Mouse (Mus musculus): ENCODE data around the gene Gm21083. TPM values are rescaled to one million over a fixed set of nuclear protein-coding genes. Genes with fewer than 3 reads are reported as not detected.
"Not testable (repeated sequence)": the region's sequence is repeated elsewhere in the genome, so short reads cannot be mapped to it uniquely, and the experiment has no call there.

Gm21083 gene
- 0.23 TPM in 1 of 2 replicates, not detected in the other for total RNA-seq (2014; rRNA removed; ENCODE audit: low replicate concordance)
- 0.12 TPM in 1 of 2 replicates, not detected in the other for polyA plus RNA-seq (2015; fragmentation: Nextera tagmentation; extraction: Ambion mirVana)

DNA sequence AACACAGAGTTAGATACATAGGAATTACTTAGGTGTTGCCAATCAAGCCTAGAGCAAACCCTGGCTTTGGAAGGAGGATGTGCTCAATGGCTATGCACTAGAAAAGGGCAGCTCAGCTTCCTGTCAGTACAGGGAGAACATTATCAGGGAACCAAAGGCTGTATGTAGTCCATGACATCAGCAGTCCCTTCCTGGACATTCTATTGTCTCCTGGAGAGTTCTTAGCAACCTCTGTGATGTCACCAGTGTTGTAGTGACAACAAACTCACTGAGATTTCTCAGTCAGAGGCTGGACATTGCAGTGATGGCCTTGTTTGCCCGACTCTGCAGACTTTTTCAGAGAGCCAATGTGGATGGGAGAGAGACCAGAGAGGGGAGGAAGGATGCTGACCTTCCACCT, at the start of gene Gm21083:
Gene Gm21083, plus strand, starts transcription at position 301 of the 400 bp plus-strand sequence.
- H3K4me2 ChIP-seq (ENCODE audit: low read depth, low read length); ATAC-seq (ENCODE audit: insufficient read depth, low read depth); H3K4me3 ChIP-seq (ENCODE audit: low read depth, low read length); H3K9me3 ChIP-seq (replicated peaks; ENCODE audit: control insufficient read depth, low read length); H3K9ac ChIP-seq (replicated peaks; ENCODE audit: low read depth, low read length); H3K27me3 ChIP-seq (ENCODE audit: control insufficient read depth, insufficient read depth, low read length); DNase-seq (ENCODE audit: low spot score); H3K27ac ChIP-seq (ENCODE audit: low read depth); H3K4me1 ChIP-seq (ENCODE audit: control insufficient read depth, insufficient read depth); H3K36me3 ChIP-seq (replicated peaks; ENCODE audit: control insufficient read depth, insufficient read depth, low read length): not testable (repeated sequence)
- no CpG with 5 or more reads among the region's 1 CpGs for WGBS

DNA sequence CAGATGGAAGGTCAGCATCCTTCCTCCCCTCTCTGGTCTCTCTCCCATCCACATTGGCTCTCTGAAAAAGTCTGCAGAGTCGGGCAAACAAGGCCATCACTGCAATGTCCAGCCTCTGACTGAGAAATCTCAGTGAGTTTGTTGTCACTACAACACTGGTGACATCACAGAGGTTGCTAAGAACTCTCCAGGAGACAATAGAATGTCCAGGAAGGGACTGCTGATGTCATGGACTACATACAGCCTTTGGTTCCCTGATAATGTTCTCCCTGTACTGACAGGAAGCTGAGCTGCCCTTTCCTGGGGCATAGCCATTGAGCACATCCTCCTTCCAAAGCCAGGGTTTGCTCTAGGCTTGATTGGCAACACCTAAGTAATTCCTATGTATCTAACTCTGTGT, 48.0 kb upstream of the Gm21083 start, which contains the start of gene Gm21190:
Gene Gm21190, minus strand, starts transcription at position 101 of the 400 bp plus-strand sequence.
- no CpG with 5 or more reads among the region's 1 CpGs for WGBS
- not testable (repeated sequence) for ATAC-seq (ENCODE audit: insufficient read depth, low read depth); H3K4me3 ChIP-seq (ENCODE audit: low read depth, low read length); DNase-seq (ENCODE audit: low spot score); H3K4me2 ChIP-seq (ENCODE audit: low read depth, low read length); H3K4me1 ChIP-seq (ENCODE audit: control insufficient read depth, insufficient read depth); H3K9ac ChIP-seq (replicated peaks; ENCODE audit: low read depth, low read length); H3K27me3 ChIP-seq (ENCODE audit: control insufficient read depth, insufficient read depth, low read length); H3K27ac ChIP-seq (ENCODE audit: low read depth); H3K36me3 ChIP-seq (replicated peaks; ENCODE audit: control insufficient read depth, insufficient read depth, low read length); H3K9me3 ChIP-seq (replicated peaks; ENCODE audit: control insufficient read depth, low read length)

DNA sequence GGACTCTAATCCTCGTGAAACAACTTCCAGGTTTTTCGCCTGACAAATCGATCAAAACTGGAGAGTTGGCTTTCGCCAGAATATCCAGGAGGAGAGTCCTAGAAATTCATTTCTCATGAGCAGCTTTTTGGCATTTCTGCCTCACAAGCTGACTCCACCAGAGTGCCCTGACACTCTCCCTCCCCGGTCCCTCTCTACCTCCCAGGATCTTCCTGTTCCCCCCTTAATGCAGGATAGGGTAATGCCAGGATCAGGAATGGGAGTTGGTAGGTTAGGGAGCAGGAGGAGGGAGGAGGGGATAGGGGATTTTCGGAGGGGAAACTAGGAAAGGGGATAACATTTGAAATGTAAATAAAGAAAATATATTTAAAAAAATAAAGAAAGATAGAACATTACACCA, 28.5 kb upstream of the Gm21083 start:
- not testable (repeated sequence) for DNase-seq (ENCODE audit: low spot score); H3K36me3 ChIP-seq (replicated peaks; ENCODE audit: control insufficient read depth, insufficient read depth, low read length); H3K27ac ChIP-seq (ENCODE audit: low read depth); ATAC-seq (ENCODE audit: insufficient read depth, low read depth); H3K27me3 ChIP-seq (ENCODE audit: control insufficient read depth, insufficient read depth, low read length); H3K4me1 ChIP-seq (ENCODE audit: control insufficient read depth, insufficient read depth); H3K9me3 ChIP-seq (replicated peaks; ENCODE audit: control insufficient read depth, low read length); H3K9ac ChIP-seq (replicated peaks; ENCODE audit: low read depth, low read length); H3K4me3 ChIP-seq (ENCODE audit: low read depth, low read length); H3K4me2 ChIP-seq (ENCODE audit: low read depth, low read length)
- 64% methylated on average over 6 of the region's 6 CpGs for WGBS

DNA sequence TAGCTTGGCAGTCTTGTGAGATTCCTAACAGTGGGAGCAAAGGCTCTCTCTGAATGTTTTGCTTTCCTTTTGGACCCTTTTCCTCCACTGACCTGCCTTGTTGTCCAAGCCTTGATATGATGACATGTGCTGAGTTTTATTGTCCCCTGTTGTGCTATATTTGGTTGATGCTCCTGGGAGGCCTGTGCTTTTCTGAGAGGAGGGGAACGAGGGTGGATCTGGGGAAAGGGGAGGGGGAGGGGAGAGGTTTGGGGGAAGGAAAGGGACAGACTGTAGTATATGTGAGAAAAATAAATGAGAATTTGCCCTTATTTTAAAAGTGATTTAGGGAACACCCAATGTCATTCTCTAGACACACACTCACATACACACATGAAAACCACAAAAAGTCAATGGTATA, 28.0 kb upstream of the Gm21083 start:
- not testable (repeated sequence) for H3K9ac ChIP-seq (replicated peaks; ENCODE audit: low read depth, low read length); H3K27ac ChIP-seq (ENCODE audit: low read depth); H3K36me3 ChIP-seq (replicated peaks; ENCODE audit: control insufficient read depth, insufficient read depth, low read length); DNase-seq (ENCODE audit: low spot score); H3K9me3 ChIP-seq (replicated peaks; ENCODE audit: control insufficient read depth, low read length); H3K4me1 ChIP-seq (ENCODE audit: control insufficient read depth, insufficient read depth); H3K27me3 ChIP-seq (ENCODE audit: control insufficient read depth, insufficient read depth, low read length); H3K4me3 ChIP-seq (ENCODE audit: low read depth, low read length); H3K4me2 ChIP-seq (ENCODE audit: low read depth, low read length); ATAC-seq (ENCODE audit: insufficient read depth, low read depth)
- 26% methylated on average over 1 of the region's 1 CpGs for WGBS

DNA sequence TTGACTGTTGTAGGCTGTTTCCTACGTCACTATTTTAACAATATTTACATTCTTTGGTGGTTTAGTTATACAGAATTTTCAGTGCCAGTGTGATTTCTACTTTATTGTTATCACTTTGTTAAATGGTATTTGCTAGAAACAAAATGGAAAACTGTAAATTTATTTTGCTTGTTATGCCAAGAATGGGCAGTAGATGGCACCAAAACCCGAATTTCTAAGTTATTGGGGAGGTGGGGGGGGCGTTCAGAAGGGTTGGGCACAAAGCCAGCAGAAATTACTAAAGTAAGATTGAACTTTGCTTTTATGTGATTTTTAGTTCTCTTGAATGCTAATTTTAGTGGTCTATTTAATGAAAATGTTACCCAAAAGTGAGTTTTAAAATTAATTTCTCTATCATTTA, 27.5 kb upstream of the Gm21083 start:
- WGBS: 7% methylated on average over 3 of the region's 3 CpGs
- DNase-seq (ENCODE audit: low spot score); H3K9ac ChIP-seq (replicated peaks; ENCODE audit: low read depth, low read length); H3K9me3 ChIP-seq (replicated peaks; ENCODE audit: control insufficient read depth, low read length); H3K27ac ChIP-seq (ENCODE audit: low read depth); ATAC-seq (ENCODE audit: insufficient read depth, low read depth); H3K36me3 ChIP-seq (replicated peaks; ENCODE audit: control insufficient read depth, insufficient read depth, low read length); H3K4me1 ChIP-seq (ENCODE audit: control insufficient read depth, insufficient read depth); H3K27me3 ChIP-seq (ENCODE audit: control insufficient read depth, insufficient read depth, low read length); H3K4me2 ChIP-seq (ENCODE audit: low read depth, low read length); H3K4me3 ChIP-seq (ENCODE audit: low read depth, low read length): not testable (repeated sequence)
- TF ChIP-seq CTCF (IDR thresholded peaks at IDR 0.05; ENCODE audit: low read depth): peak; percentile 48

DNA sequence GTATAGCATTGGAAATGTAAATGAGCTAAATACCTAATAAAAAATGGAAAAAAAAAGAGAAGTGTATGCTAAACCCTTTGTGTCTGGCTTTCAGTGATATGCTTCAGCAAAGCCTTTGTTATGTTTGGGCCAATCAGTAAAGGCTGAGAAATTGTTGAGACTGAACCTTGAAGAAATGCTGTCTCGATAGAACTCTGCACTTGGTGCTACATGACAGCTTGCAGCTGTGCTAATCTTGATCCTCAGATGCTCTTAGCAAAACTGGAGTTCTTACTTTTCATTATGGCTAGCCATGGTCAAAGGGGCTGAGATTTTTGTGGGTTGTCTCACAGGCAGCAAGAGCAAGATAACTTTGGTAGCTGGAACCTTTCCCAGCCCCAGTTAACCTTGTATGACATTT, 18.5 kb upstream of the Gm21083 start:
- peak; percentile 52; the same call in 1 of the 2 replicates for ATAC-seq (ENCODE audit: insufficient read depth, low read depth)
- 45% methylated on average over 1 of the region's 1 CpGs for WGBS
- H3K27me3 ChIP-seq (ENCODE audit: control insufficient read depth, insufficient read depth, low read length); H3K4me1 ChIP-seq (ENCODE audit: control insufficient read depth, insufficient read depth); H3K27ac ChIP-seq (ENCODE audit: low read depth); H3K4me3 ChIP-seq (ENCODE audit: low read depth, low read length); H3K9me3 ChIP-seq (replicated peaks; ENCODE audit: control insufficient read depth, low read length); H3K4me2 ChIP-seq (ENCODE audit: low read depth, low read length); H3K9ac ChIP-seq (replicated peaks; ENCODE audit: low read depth, low read length); H3K36me3 ChIP-seq (replicated peaks; ENCODE audit: control insufficient read depth, insufficient read depth, low read length): not testable (repeated sequence)
- DNase-seq (ENCODE audit: low spot score): peak; percentile 8

DNA sequence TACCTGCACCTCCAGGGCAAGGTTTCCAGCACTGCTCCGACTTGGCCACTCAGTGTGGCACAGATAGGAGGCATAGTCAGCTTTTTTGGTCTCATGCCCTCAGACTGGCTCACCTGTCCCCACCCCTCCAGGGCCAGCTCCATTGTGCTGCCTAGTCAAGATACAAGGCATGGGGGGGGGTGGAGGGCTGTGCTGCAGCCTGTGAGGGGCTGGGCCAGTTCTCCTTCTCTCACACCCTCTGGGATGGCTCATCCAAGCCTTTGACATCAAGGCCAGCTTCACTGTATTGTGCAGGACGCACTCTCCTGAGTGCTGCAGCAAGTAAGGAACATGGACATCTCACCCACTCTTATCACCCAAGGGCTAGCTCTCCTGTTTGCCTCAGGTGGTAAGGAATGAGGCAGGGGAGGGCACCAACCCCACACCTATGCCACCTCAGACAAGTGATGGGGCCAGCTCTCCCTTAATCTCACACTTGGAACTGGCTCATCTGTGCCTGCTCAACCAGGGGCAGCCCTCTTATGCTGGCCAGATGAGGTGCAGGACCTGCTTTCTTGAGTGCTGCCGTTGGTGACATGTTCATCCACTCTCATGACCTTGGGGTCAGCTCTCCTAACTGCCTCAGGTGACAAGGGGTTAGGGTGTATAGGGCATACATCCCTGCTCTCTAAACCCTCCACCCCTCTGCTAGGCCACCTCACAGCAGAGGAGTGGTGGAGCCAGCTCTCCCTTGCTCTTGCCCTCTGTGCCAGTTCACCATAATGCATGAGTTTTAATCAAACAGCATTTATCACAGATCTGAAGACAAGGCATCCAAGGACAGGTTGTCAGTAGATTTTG, 15.5 kb upstream of the Gm21083 start:
- ATAC-seq (ENCODE audit: insufficient read depth, low read depth); H3K4me2 ChIP-seq (ENCODE audit: low read depth, low read length); H3K4me1 ChIP-seq (ENCODE audit: control insufficient read depth, insufficient read depth); H3K36me3 ChIP-seq (replicated peaks; ENCODE audit: control insufficient read depth, insufficient read depth, low read length); H3K9ac ChIP-seq (replicated peaks; ENCODE audit: low read depth, low read length); DNase-seq (ENCODE audit: low spot score); H3K9me3 ChIP-seq (replicated peaks; ENCODE audit: control insufficient read depth, low read length); H3K4me3 ChIP-seq (ENCODE audit: low read depth, low read length); H3K27me3 ChIP-seq (ENCODE audit: control insufficient read depth, insufficient read depth, low read length); H3K27ac ChIP-seq (ENCODE audit: low read depth): not testable (repeated sequence)
- WGBS: 65% methylated on average over 3 of the region's 3 CpGs

DNA sequence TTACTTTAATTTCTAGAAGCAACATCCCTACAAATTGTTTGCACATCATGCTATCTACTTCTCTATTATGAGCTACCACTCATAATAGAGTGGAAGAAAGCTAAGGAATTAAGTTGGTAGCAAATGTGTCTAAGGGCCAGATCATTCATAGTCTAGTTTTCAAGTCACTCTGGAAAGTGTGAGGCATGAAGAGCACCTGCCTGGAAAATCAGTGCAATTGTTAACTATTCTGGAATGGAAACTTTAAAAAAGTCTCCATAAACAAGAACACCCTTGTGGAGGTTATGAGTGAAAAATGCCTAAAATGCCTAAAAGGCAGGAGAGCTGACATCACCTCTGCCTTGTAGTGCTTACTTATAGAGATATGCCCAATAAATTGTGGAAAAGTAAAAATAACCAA, 3.4 kb upstream of the Gm21083 start:
- not testable (repeated sequence) for H3K4me1 ChIP-seq (ENCODE audit: control insufficient read depth, insufficient read depth); H3K27ac ChIP-seq (ENCODE audit: low read depth); H3K27me3 ChIP-seq (ENCODE audit: control insufficient read depth, insufficient read depth, low read length); H3K4me3 ChIP-seq (ENCODE audit: low read depth, low read length); ATAC-seq (ENCODE audit: insufficient read depth, low read depth); H3K4me2 ChIP-seq (ENCODE audit: low read depth, low read length); H3K9me3 ChIP-seq (replicated peaks; ENCODE audit: control insufficient read depth, low read length); H3K36me3 ChIP-seq (replicated peaks; ENCODE audit: control insufficient read depth, insufficient read depth, low read length); H3K9ac ChIP-seq (replicated peaks; ENCODE audit: low read depth, low read length); DNase-seq (ENCODE audit: low spot score)

Measured in heart, postnatal 0 days (tissue).